Mouse (Mus musculus): ENCODE measurements around the gene Togaram2. TPM values are rescaled to one million over a fixed set of nuclear protein-coding genes. Genes with fewer than 3 reads are reported as not detected.

Gene Togaram2
- polyA plus RNA-seq, 1 experiment from 2014 or later: 0.32 TPM

DNA sequence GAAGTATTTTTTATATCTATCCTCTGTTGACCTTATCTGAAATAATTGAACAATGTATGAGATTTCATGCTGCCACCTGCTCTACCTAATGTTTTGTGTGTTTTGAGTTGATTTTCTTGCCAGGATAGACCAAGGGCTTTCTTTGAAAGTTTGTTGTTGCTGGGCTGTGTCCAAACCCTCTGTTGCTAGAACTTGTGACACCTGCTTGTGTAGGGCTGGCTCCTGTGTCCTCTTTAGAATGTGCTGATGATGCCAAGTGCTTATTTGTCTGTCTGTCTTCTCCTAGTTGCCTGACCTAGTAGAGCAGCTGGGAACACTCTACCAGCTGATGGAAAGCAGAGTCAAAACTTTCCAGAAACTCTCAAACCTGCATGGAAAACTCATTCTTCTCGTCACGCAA, 20.6 kb upstream of the Togaram2 start:
- H3K27me3 ChIP-seq (ENCODE audit: control insufficient read depth, insufficient read depth, low read length): no peaks in the 10 kb centered on the region
- H3K4me3 ChIP-seq (ENCODE audit: low read length): no peak overlapping the region
- ATAC-seq (ENCODE audit: low FRiP score, low TSS enrichment): no peak
- no peak overlapping the region for H3K9ac ChIP-seq (ENCODE audit: low read depth, low read length)
- H3K27ac ChIP-seq (ENCODE audit: low read depth, low read length): no peak overlapping the region
- H3K9me3 ChIP-seq (ENCODE audit: control insufficient read depth, low read length): no peaks in the 10 kb centered on the region
- no peaks in the 10 kb centered on the region for H3K4me1 ChIP-seq (ENCODE audit: control insufficient read depth, insufficient read depth, low read length)
- H3K36me3 ChIP-seq (ENCODE audit: control insufficient read depth, insufficient read depth, low read length): peaks cover 86% of the 10 kb centered on the region
- H3K4me2 ChIP-seq (replicated peaks; ENCODE audit: low read depth, low read length): no peak overlapping the region
- 97% methylated on average over 2 of the region's 2 CpGs for WGBS

- H3K36me3 ChIP-seq (ENCODE audit: control insufficient read depth, insufficient read depth, low read length): peaks cover 87% of the 10 kb centered on the region
- ATAC-seq (ENCODE audit: low FRiP score, low TSS enrichment): no peak
- H3K27ac ChIP-seq (ENCODE audit: low read depth, low read length): no peak overlapping the region
These were observed 20.1 kb upstream of the Togaram2 start for GRCm38 (mm10) chr17:71652934-71653333.

DNA sequence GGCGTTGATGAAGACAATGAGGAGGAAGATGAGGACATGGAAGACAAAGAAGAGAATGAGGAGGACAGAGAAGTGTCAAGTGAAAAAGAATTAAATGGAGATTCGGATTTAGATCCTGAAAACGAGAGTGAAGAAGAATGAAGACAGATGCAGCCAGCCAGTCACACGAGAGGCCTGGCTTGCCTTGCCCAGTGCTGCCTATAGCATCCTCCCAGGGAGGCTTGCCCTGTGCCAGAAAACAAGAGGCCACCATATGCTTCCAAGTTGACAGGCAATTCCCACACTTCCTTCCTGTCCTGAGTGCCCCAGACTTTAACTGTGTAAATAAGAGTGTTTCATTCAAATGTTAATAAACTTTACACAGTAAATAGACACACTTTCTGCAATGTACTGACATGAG, 15.5 kb upstream of the Togaram2 start:
- Histone ChIP-seq H3K4me2 (replicated peaks; ENCODE audit: low read depth, low read length) (no peak overlapping the region), H3K4me1 (ENCODE audit: control insufficient read depth, insufficient read depth, low read length) (no peaks in the 10 kb centered on the region), H3K9ac (ENCODE audit: low read depth, low read length) (no peak overlapping the region), H3K27me3 (ENCODE audit: control insufficient read depth, insufficient read depth, low read length) (no peaks in the 10 kb centered on the region), H3K36me3 (ENCODE audit: control insufficient read depth, insufficient read depth, low read length) (peaks cover 61% of the 10 kb centered on the region), H3K4me3 (ENCODE audit: low read length) (no peak overlapping the region), H3K9me3 (ENCODE audit: control insufficient read depth, low read length) (no peaks in the 10 kb centered on the region), H3K27ac (ENCODE audit: low read depth, low read length) (no peak overlapping the region)
- no peak for ATAC-seq (ENCODE audit: low FRiP score, low TSS enrichment)
- 88% methylated on average over 4 of the region's 4 CpGs for WGBS

More at GRCm38 (mm10) chr17:71652934-71653333, 20.1 kb upstream of the Togaram2 start:
- H3K27me3 ChIP-seq (ENCODE audit: control insufficient read depth, insufficient read depth, low read length): no peaks in the 10 kb centered on the region
- H3K9ac ChIP-seq (ENCODE audit: low read depth, low read length): no peak overlapping the region
- H3K4me3 ChIP-seq (ENCODE audit: low read length): no peak overlapping the region
- no peak overlapping the region for H3K4me2 ChIP-seq (replicated peaks; ENCODE audit: low read depth, low read length)
- no peaks in the 10 kb centered on the region for H3K9me3 ChIP-seq (ENCODE audit: control insufficient read depth, low read length)
- H3K4me1 ChIP-seq (ENCODE audit: control insufficient read depth, insufficient read depth, low read length): no peaks in the 10 kb centered on the region
- 94% methylated on average over 5 of the region's 5 CpGs for whole genome bisulfite sequencing

- no peak overlapping the region for H3K4me2 ChIP-seq (replicated peaks; ENCODE audit: low read depth, low read length)
- WGBS: 90% methylated on average over 10 of the region's 10 CpGs
- H3K9ac ChIP-seq (ENCODE audit: low read depth, low read length): no peak overlapping the region
- H3K36me3 ChIP-seq (ENCODE audit: control insufficient read depth, insufficient read depth, low read length): peaks cover 51% of the 10 kb centered on the region
- H3K4me1 ChIP-seq (ENCODE audit: control insufficient read depth, insufficient read depth, low read length): no peaks in the 10 kb centered on the region
- no peak overlapping the region for H3K4me3 ChIP-seq (ENCODE audit: low read length)
- no peaks in the 10 kb centered on the region for H3K9me3 ChIP-seq (ENCODE audit: control insufficient read depth, low read length)
- no peaks in the 10 kb centered on the region for H3K27me3 ChIP-seq (ENCODE audit: control insufficient read depth, insufficient read depth, low read length)
- ATAC-seq (ENCODE audit: low FRiP score, low TSS enrichment): no peak
- no peak overlapping the region for H3K27ac ChIP-seq (ENCODE audit: low read depth, low read length)
These were observed 14.4 kb upstream of the Togaram2 start for GRCm38 (mm10) chr17:71658666-71659065.

DNA sequence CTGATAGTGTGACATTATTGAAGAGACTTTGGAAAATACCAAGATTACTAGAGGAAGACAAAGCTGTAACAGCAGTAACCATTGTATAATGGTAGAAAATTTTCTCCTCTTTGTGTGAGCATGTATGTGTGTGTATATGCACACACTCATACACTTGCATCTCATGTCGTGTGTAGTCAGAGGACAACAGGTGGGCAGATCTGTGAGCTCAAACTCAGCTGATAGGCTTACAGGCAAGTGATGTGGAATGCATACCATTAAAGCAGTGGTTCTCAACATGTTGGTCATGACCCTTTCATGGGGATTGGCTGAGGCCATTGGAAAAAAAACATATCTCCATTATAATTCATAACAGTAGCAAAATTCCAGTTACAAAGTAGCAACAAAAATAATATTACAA, 12.7 kb upstream of the Togaram2 start:
- H3K4me2 ChIP-seq (replicated peaks; ENCODE audit: low read depth, low read length): no peak overlapping the region
- no peak overlapping the region for H3K4me3 ChIP-seq (ENCODE audit: low read length)
- WGBS: 54% methylated on average over 1 of the region's 1 CpGs
- peaks cover 40% of the 10 kb centered on the region for H3K36me3 ChIP-seq (ENCODE audit: control insufficient read depth, insufficient read depth, low read length)
- no peaks in the 10 kb centered on the region for H3K4me1 ChIP-seq (ENCODE audit: control insufficient read depth, insufficient read depth, low read length)
- H3K9ac ChIP-seq (ENCODE audit: low read depth, low read length): no peak overlapping the region
- no peaks in the 10 kb centered on the region for H3K9me3 ChIP-seq (ENCODE audit: control insufficient read depth, low read length)
- no peak for ATAC-seq (ENCODE audit: low FRiP score, low TSS enrichment)
- no peaks in the 10 kb centered on the region for H3K27me3 ChIP-seq (ENCODE audit: control insufficient read depth, insufficient read depth, low read length)
- H3K27ac ChIP-seq (ENCODE audit: low read depth, low read length): no peak overlapping the region

DNA sequence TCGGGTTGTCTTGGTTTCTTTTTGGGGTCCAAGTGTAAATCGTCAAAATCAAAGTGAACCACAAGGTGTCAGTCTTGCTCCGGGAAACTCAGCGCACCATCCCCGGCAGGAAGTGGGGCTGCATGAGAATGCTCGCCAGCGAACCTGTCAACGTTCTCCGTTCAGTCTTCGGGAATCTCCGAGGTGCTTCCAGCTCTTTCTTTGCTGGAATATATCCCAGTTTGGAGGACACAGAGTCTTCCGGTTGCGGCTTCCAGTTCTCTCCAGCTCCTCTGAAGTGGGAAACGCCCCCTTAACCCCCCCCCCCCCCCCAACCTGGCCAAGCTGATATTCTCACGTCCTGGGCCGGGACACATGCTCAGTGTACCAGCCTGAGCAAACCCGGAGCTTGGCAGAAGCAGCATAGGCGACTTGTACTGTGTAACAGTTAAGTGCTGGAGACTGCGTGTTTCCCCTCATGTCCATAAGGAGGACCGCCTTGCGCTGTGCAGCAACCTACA, 10.3 kb upstream of the Togaram2 start:
- H3K27ac ChIP-seq (ENCODE audit: low read depth, low read length): no peak overlapping the region
- H3K4me1 ChIP-seq (ENCODE audit: control insufficient read depth, insufficient read depth, low read length): no peaks in the 10 kb centered on the region
- WGBS: 13% methylated on average over 21 of the region's 21 CpGs
- H3K9me3 ChIP-seq (ENCODE audit: control insufficient read depth, low read length): no peaks in the 10 kb centered on the region
- peaks cover 16% of the 10 kb centered on the region for H3K36me3 ChIP-seq (ENCODE audit: control insufficient read depth, insufficient read depth, low read length)
- no peak overlapping the region; the same call in 1 of the 2 replicates for H3K9ac ChIP-seq (ENCODE audit: low read depth, low read length)
- H3K27me3 ChIP-seq (ENCODE audit: control insufficient read depth, insufficient read depth, low read length): no peaks in the 10 kb centered on the region
- H3K4me3 ChIP-seq (ENCODE audit: low read length): peak overlapping the region; percentile 31
- H3K4me2 ChIP-seq (replicated peaks; ENCODE audit: low read depth, low read length): peak overlapping the region; percentile 61
- peak; percentile 77; the same call in 1 of the 2 replicates for ATAC-seq (ENCODE audit: low FRiP score, low TSS enrichment)

- Histone ChIP-seq H3K36me3 (ENCODE audit: control insufficient read depth, insufficient read depth, low read length) (peaks cover 9% of the 10 kb centered on the region), H3K4me2 (replicated peaks; ENCODE audit: low read depth, low read length) (no peak overlapping the region), H3K27ac (ENCODE audit: low read depth, low read length) (no peak overlapping the region), H3K27me3 (ENCODE audit: control insufficient read depth, insufficient read depth, low read length) (no peaks in the 10 kb centered on the region), H3K9ac (ENCODE audit: low read depth, low read length) (no peak overlapping the region), H3K9me3 (ENCODE audit: control insufficient read depth, low read length) (no peaks in the 10 kb centered on the region), H3K4me3 (ENCODE audit: low read length) (no peak overlapping the region), H3K4me1 (ENCODE audit: control insufficient read depth, insufficient read depth, low read length) (no peaks in the 10 kb centered on the region)
- ATAC-seq (ENCODE audit: low FRiP score, low TSS enrichment): no peak
- WGBS: 83% methylated on average over 6 of the region's 6 CpGs
These were observed 9.6 kb upstream of the Togaram2 start for GRCm38 (mm10) chr17:71663491-71663890.

- no peak overlapping the region for H3K27ac ChIP-seq (ENCODE audit: low read depth, low read length)
- H3K4me2 ChIP-seq (replicated peaks; ENCODE audit: low read depth, low read length): no peak overlapping the region
- H3K27me3 ChIP-seq (ENCODE audit: control insufficient read depth, insufficient read depth, low read length): no peaks in the 10 kb centered on the region
- no peak overlapping the region for H3K4me3 ChIP-seq (ENCODE audit: low read length)
- no peaks in the 10 kb centered on the region for H3K4me1 ChIP-seq (ENCODE audit: control insufficient read depth, insufficient read depth, low read length)
- 63% methylated on average over 1 of the region's 1 CpGs for WGBS
- no peak overlapping the region for H3K9ac ChIP-seq (ENCODE audit: low read depth, low read length)
- H3K36me3 ChIP-seq (ENCODE audit: control insufficient read depth, insufficient read depth, low read length): peaks cover 4% of the 10 kb centered on the region; the same call in 1 of the 2 replicates
- no peak for ATAC-seq (ENCODE audit: low FRiP score, low TSS enrichment)
- no peaks in the 10 kb centered on the region for H3K9me3 ChIP-seq (ENCODE audit: control insufficient read depth, low read length)
These were observed 8.9 kb upstream of the Togaram2 start for GRCm38 (mm10) chr17:71664172-71664571.

DNA sequence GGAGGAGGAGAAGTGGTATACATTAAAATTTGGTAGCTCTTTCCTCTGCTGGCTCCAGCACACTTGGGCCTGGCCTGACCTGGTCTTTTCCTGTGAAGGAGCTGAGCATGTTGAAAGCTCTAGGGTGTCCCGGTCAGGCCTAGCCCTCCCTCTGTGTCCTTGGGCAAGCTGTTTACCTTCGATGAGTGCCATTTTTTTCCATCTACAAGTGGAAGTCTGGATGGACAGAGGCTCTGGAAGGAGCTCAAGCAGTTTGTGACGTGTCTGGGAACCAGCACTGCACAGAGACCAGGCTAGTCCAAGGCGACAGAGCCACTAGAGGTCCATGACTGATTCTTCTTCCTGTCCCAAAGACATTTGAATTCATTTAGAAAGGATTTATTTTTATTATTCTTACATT, 7.9 kb upstream of the Togaram2 start:
- no peak overlapping the region for H3K4me2 ChIP-seq (replicated peaks; ENCODE audit: low read depth, low read length)
- no peak for ATAC-seq (ENCODE audit: low FRiP score, low TSS enrichment)
- H3K36me3 ChIP-seq (ENCODE audit: control insufficient read depth, insufficient read depth, low read length): no peaks in the 10 kb centered on the region
- no peaks in the 10 kb centered on the region for H3K9me3 ChIP-seq (ENCODE audit: control insufficient read depth, low read length)
- 88% methylated on average over 4 of the region's 4 CpGs for WGBS
- no peak overlapping the region for H3K27ac ChIP-seq (ENCODE audit: low read depth, low read length)
- no peaks in the 10 kb centered on the region for H3K27me3 ChIP-seq (ENCODE audit: control insufficient read depth, insufficient read depth, low read length)
- H3K9ac ChIP-seq (ENCODE audit: low read depth, low read length): no peak overlapping the region
- no peaks in the 10 kb centered on the region for H3K4me1 ChIP-seq (ENCODE audit: control insufficient read depth, insufficient read depth, low read length)
- no peak overlapping the region for H3K4me3 ChIP-seq (ENCODE audit: low read length)
